Mouse (Mus musculus) forelimb bud, embryonic 11.5 days (tissue): ENCODE results near the gene Zfp367.

Source experiments
- DNase-seq: peaks from one replicate; pipeline ENCODE4 v3.0.0-alpha.2; 2012; ENCODE audit warnings: low read depth, low spot score

Zfp367 gene

GRCm38 (mm10) chr13:64153083-64153682 is at the start of gene Zfp367:
Zfp367 (minus strand) TSS chr13:64153202.
- DNase-seq: peak; percentile 98

GRCm38 (mm10) chr13:64200911-64201310 is 47.9 kb upstream of the Zfp367 start:
- no peak for DNase-seq

- DNase-seq: no peak
These were observed 45.3 kb upstream of the Zfp367 start for GRCm38 (mm10) chr13:64198310-64198709.

- no peak for DNase-seq
These were observed 44.9 kb upstream of the Zfp367 start for GRCm38 (mm10) chr13:64197899-64198298.

GRCm38 (mm10) chr13:64187065-64187464 is 34.1 kb upstream of the Zfp367 start:
- no peak for DNase-seq

- DNase-seq: no peak
These were observed 33.5 kb upstream of the Zfp367 start for GRCm38 (mm10) chr13:64186516-64186915.

- DNase-seq: no peak
These were observed 32.6 kb upstream of the Zfp367 start for GRCm38 (mm10) chr13:64185586-64185985.

GRCm38 (mm10) chr13:64185176-64185575 is 32.2 kb upstream of the Zfp367 start:
- no peak for DNase-seq

GRCm38 (mm10) chr13:64184361-64184760 is 31.4 kb upstream of the Zfp367 start:
- no peak for DNase-seq

- DNase-seq: no peak
These were observed 30.6 kb upstream of the Zfp367 start for GRCm38 (mm10) chr13:64183583-64183982.

GRCm38 (mm10) chr13:64182091-64182490 is 29.1 kb upstream of the Zfp367 start:
- no peak for DNase-seq

- peak; percentile 41 for DNase-seq
These were observed 27.9 kb upstream of the Zfp367 start for GRCm38 (mm10) chr13:64180888-64181287.

GRCm38 (mm10) chr13:64180300-64180699 is 27.3 kb upstream of the Zfp367 start:
- DNase-seq: no peak

GRCm38 (mm10) chr13:64178746-64179652 is 26.0 kb upstream of the Zfp367 start:
- DNase-seq: no peak

GRCm38 (mm10) chr13:64178000-64178399 is 25.0 kb upstream of the Zfp367 start:
- no peak for DNase-seq

- DNase-seq: no peak
These were observed 16.7 kb upstream of the Zfp367 start for GRCm38 (mm10) chr13:64169746-64170145.

- no peak for DNase-seq
These were observed 10.2 kb upstream of the Zfp367 start for GRCm38 (mm10) chr13:64163147-64163715.

- no peak for DNase-seq
These were observed 9.6 kb upstream of the Zfp367 start for GRCm38 (mm10) chr13:64162626-64163025.

GRCm38 (mm10) chr13:64161916-64162611 is 9.1 kb upstream of the Zfp367 start:
- DNase-seq: no peak

- DNase-seq: peak; percentile 98
These were observed 8.5 kb upstream of the Zfp367 start, which contains the start of gene Habp4 for GRCm38 (mm10) chr13:64161548-64161915. Habp4 (plus strand) TSS chr13:64161824.

GRCm38 (mm10) chr13:64156966-64157365 is 4.0 kb upstream of the Zfp367 start:
- DNase-seq: no peak

- peak; percentile 59 for DNase-seq
These were observed 2.2 kb upstream of the Zfp367 start for GRCm38 (mm10) chr13:64155171-64155571.
